Mouse (Mus musculus) cerebellum, adult 2 months (tissue): ENCODE measurements around the gene Gm26620.

Experiments
- CTCF ChIP-seq: fragments of 200-500 bp; IDR thresholded peaks from 2 replicates; pipeline ENCODE4 v1.5.1; 2011; ENCODE audit warnings: low read depth, mild to moderate bottlenecking, control low read depth, low read length, moderate library complexity, borderline replicate concordance; ENCODE audit not compliant: insufficient read depth
- POLR2A ChIP-seq: fragments of 200-500 bp; IDR thresholded peaks from 2 replicates; pipeline ENCODE4 v1.6.1; 2011; ENCODE audit warnings: low read length, control low read depth, borderline replicate concordance; ENCODE audit not compliant: insufficient read depth

DNA sequence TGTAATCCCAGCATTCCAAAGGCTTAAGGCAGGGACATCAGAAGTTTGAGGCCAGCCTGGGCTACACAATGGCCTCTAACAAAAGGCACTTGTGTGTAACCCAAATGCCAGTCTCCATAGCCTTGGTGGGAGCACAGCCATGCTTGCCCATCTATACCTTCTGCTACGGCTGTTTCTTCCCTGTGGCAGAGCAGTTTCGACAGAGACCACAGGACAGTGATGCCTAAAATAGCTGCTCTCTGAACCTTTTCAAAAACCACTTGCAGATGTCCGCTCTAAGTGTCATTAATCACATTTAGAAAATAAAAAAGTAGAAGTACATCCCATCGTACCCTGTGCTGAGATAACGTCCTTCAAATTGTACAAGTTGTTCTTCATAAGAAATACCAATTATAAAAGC is 19.5 kb upstream of the Gm26620 start:
- TF ChIP-seq CTCF = no peak
- TF ChIP-seq POLR2A = no peak
